Mouse (Mus musculus) layer of hippocampus, postnatal 10 days (tissue): Measurements from ENCODE around the gene Cyp26b1. TPM values are rescaled to one million over a fixed set of nuclear protein-coding genes. Genes with fewer than 3 reads are reported as not detected.

Experiments
- DNase-seq, 2 experiments: peaks; one replicate each; pipeline ENCODE4 v3.0.0; 2021; ENCODE audit warnings: low spot score in 2 of 2
- total RNA-seq, 2 experiments: library from RNA; stranded (reverse); gene quantifications; 2 replicates each; pipeline ENCODE4 v1.2.3; 2021

The Cyp26b1 gene
- total RNA-seq, 2 experiments from 2014 or later = 30.9 to 31.0 TPM

GRCm38 (mm10) chr6:84588221-84588894, 5.3 kb downstream of the Cyp26b1 start:
- peak; percentile 3 to 11 for DNase-seq

GRCm38 (mm10) chr6:84587471-84588101, 6.1 kb downstream of the Cyp26b1 start:
- peak; percentile 11 to 27 for DNase-seq

GRCm38 (mm10) chr6:84586551-84587200, 7.0 kb downstream of the Cyp26b1 start:
- peak in 1 of 2 experiments; percentile 12 for DNase-seq

- no peak for DNase-seq
Measured at GRCm38 (mm10) chr6:84585686-84586300, 7.9 kb downstream of the Cyp26b1 start.

- DNase-seq = no peak
Measured at GRCm38 (mm10) chr6:84584783-84585685, 8.7 kb downstream of the Cyp26b1 start.

- DNase-seq = no peak
Measured at GRCm38 (mm10) chr6:84583841-84584782, 9.6 kb downstream of the Cyp26b1 start.

GRCm38 (mm10) chr6:84583371-84583770, 10.3 kb downstream of the Cyp26b1 start:
- DNase-seq = peak; percentile 33 to 45

- no peak for DNase-seq
Measured at GRCm38 (mm10) chr6:84582826-84583225, 10.9 kb downstream of the Cyp26b1 start.

- no peak for DNase-seq
Measured at GRCm38 (mm10) chr6:84581833-84582445, 11.8 kb downstream of the Cyp26b1 start.

- no peak for DNase-seq
Measured at GRCm38 (mm10) chr6:84580979-84581832, 12.5 kb downstream of the Cyp26b1 start.

GRCm38 (mm10) chr6:84579508-84579907, 14.2 kb downstream of the Cyp26b1 start:
- no peak for DNase-seq

GRCm38 (mm10) chr6:84578928-84579327, 14.8 kb downstream of the Cyp26b1 start:
- no peak for DNase-seq

- no peak for DNase-seq
Measured at GRCm38 (mm10) chr6:84577898-84578297, 15.8 kb downstream of the Cyp26b1 start.

GRCm38 (mm10) chr6:84573905-84574660, 19.6 kb downstream of the Cyp26b1 start:
- no peak for DNase-seq

GRCm38 (mm10) chr6:84570039-84570438, 23.7 kb downstream of the Cyp26b1 start:
- DNase-seq = no peak

- DNase-seq = no peak
Measured at GRCm38 (mm10) chr6:84569590-84569989, 24.1 kb downstream of the Cyp26b1 start.

GRCm38 (mm10) chr6:84568880-84569279, 24.8 kb downstream of the Cyp26b1 start:
- DNase-seq = no peak

GRCm38 (mm10) chr6:84567696-84568095, 26.0 kb downstream of the Cyp26b1 start:
- no peak for DNase-seq
